Mouse (Mus musculus) thymus, postnatal 4 days (tissue): ENCODE measurements around the gene Prr19.

ENCODE experiments used
- DNase-seq: peaks from one replicate; pipeline ENCODE4 v3.0.0; 2021

The Prr19 gene

DNA sequence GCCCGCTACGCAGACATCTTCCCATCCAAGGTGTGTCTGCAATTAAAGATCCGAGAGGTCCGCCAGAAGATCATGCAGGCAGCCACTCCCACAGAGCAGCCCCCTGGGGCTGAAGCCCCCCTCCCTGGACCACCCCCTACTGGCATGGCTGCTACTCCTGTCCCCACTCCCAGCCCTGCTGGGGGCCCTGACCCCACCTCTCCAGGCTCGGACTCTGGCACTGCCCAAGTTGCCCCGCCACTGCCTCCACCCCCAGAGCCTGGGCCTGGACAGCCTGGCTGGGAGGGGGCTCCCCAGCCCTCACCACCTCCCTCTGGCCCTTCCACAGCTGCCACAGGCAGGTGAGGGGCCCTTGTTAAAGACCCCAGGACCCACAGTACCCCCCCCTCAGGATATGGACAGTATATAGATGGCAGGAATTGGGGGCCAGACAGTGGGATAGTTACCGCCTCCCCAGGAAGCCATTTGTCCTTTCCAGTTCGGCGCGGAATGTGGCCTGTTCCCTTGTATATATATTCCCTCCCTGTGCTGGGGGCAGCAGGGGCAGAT is 7.9 kb upstream of the Prr19 start:
- DNase-seq, result peak; percentile 12

DNA sequence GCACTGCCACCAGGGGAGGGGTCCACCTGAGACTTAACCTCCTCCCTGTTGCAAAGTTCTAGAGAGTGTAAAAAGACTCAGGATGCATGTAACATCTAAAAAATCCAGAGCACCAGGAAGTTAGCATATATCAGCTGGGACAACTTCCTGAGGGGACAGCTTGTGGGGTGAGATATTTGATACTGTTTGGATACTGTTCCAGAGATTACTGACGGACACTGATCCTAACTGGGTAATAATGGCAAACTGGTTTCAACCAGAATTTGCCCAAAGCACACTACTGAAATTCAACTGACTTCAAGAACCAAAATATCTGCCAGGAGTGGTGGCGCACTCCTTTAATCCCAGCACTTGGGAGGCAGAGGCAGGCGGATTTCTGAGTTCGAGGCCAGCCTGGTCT is 6.7 kb upstream of the Prr19 start:
- DNase-seq, result no peak

DNA sequence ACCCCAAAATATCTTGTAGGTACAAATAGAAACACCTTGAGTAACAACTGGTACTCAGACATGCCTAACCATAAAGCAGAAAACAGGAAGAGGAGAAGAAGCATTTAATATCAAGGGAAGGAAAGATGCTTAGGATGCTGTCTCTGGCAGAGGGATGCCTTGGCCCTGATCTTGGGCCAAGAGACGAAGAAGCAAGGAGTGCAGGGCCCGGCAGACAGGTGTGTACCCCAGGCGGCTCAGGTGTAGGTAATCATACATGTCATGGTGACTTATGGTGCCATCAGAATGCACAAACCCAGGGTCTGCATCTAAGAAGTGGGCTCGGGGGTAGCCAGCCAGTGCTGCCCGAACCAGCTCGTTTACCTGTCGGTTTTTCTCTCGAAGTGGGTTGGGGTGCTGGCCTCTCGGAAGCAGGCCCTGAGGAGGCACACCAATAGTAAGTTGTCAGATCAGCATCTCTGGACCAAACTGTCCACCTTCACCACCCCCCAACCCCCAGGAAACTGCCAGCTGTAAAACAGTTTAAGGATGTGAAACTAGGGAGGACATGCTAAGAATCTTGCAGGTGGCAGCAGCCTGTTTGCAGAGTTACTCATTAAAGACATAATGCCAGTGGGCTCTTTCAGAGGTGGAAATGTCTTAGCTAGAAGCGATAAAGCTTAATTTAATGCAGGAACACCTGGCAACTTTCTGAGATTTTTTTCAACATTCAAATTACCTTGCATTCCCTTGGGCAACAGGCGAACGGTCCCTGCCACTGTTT is 6.1 kb upstream of the Prr19 start:
- DNase-seq, result no peak

DNA sequence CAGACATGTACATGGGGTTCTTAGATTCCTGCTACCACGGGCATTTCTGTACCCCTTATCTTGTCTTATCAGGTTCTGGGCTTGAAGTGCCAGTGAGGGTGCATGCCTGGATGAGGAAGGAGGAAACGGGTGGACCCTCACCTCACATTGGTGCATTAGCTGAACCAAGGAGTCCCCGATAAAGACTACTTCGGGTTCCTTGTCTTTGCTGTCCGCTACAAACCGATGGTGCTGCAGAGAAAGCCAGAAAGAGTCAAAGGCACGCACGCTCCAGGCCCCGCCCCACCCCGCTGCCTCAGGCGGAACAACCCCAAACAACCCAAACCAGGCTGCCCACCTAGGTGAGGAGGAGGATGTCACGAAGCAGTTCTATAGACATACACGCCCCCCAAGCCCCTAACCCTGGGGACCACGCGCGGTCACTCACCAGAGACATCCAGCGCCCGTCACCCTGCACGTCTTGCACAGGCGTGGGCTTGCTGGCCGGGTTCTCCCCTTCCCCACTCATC is 4.2 kb upstream of the Prr19 start:
- peak; percentile 80 for DNase-seq

DNA sequence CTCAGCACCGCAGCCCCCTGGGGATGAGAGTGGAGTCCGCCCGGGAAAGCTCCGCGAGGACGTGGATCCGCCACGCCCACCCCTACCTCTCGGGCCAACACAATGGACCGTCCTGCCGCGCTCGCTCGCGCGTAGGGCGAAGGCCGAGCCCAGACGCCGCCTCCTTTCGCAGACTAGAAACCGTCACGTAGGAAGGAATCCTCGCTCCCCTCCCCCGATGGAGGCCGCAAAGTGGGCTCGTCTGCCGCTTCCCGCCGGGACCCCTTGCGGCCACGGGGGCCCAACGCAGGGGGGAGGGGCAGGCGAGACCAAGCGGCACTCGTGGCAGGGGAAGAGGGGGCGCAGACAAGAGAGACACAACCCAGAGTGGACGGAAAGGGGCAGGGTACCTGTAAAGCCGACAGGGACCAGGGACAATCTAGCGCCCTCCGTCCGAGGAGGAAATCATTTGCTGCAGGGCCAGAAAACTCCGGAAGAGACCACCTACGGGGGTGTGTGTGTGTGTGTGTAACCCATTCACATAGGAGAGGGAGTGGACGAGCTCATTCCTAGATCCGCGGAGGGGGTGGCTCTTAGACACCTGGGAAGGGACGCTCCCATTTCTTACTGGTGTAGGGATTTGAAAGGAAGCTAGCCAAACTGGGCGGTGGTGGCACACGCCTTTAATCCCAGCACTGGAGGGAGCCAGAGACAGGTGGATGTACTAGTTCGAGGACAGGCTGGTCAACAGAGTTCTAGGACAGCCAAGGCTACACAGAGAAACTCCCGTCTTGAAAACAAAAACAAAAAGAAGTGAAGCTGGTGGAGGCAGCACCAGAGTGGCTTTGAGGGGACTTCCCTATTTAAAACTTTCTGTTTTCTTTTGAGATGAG is 3.5 kb upstream of the Prr19 start, which contains the start of gene Pafah1b3:
Gene Pafah1b3, minus strand, starts transcription at position 533 of the 872 bp plus-strand sequence.
- DNase-seq, result peak; percentile 93

DNA sequence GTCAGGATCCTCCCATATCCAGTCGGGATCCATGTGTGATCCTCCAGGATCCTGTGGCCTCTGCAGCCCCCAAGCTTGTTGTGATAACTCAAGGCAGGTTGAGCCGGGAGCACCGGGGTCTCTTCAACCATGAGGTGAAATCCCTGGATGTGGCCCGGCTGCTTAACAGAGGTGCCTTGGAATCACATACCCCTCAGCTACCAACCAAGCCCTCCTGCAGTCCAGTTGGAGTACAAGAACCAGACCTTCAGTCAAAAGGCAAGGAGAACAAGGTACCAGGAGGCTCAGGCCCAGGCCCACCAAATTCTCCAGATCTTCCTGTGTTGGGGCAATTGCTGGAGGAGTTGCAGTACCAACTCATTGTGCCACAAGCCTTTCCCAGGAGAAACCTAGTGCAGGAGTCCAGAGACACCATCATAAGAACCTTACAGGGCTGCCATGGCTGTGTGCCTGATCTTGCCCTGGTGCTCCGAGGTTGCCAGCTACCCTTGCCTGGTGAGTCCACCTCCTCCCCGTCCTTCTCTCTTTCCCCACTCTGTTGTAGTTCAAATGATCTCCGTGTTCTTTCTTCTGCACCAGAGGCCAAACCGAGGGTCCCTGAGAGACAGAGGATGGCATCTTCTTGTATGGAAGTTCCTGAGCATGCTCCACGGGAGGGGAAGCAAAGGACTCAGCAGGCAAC is 1.9 kb downstream of the Prr19 start:
- no peak for DNase-seq

DNA sequence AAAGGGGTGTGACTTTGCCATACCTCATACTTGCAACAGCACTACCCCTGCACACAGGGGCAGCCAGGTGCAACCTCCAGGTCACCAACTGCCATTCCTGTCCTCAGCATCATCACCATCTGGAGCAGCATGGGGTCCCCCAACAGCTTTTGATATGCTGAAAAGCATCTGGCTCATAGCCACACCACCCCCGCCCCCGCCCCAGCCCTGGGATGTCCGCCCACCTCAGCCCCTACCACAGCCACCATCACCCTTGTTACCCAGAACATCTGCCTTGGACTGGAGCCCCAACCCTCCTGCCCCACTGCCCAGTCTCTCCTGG is 2.4 kb downstream of the Prr19 start:
- DNase-seq, result no peak

DNA sequence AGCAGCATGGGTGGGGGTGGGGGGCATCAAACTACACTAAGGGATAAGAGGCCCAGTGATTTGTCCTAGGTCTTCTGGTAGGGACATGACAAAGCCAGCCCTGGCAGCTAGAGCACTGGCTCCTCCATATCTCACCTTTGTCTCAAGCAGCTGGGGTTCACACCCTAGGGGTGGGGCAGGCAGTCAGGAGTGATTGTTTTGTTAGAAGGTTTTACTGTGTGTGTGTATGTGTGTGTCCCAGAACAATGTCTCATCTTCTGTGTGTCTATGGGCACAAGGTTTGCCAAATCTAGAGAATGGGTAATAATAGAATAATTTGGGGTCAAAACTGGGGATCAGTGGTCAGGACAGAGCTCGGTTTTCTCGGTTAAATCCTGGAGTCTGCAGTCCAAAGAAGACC is 4.3 kb downstream of the Prr19 start:
- DNase-seq, result no peak

DNA sequence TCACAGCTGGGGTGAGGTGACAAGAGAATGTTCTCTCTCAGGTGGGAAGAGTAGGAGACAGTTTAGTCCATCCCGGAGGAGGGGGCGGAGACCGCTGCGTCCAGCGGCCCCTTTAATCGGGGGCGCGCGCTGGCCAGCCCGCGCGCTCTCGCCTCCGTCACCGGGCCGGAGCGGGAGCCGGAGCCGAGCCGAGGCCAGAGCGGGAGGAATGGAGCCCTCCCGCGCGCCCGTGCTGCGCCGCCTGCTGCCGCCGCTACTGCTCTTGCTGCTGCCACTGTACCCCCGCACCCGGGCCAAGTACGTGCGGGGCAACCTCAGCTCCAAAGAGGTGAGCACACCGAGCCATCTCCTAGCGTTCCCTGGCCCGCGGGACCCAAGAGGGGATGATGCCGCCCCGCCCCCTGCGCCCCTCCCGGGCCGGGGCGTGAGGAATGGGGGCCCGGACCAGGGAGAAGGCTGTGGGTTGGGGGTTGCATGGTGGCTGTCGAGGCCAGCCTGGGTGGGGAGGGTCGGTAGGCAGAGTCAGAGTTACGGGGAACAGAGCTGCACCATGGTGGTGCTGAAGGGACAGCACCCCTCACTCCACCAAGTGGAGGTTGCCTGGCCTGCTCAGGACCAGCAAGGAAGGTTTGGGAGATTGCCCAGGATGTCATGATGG is 4.9 kb downstream of the Prr19 start, which contains the start of gene Tmem145:
Gene Tmem145, plus strand, starts transcription at position 151 of the 658 bp plus-strand sequence.
- DNase-seq, result peak; percentile 70

DNA sequence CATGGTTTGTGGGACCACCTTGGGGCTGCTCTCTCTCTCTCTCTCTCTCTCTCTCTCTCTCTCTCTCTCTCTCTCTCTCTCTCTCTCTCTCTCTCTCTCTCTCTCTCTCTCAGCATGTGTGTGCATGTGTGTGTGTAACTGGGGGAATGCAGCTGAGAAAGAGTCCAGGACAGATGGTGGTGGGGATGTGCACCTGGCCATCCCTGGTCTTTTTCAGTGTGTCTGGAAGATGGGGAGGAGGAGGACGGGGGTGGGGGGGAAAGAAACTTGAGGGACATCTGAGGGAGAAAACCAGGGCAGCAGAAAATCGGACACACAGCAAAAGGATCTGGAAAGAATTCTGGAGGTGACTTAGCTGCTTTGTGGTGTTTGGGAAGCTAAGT is 5.4 kb downstream of the Prr19 start:
- no peak for DNase-seq

DNA sequence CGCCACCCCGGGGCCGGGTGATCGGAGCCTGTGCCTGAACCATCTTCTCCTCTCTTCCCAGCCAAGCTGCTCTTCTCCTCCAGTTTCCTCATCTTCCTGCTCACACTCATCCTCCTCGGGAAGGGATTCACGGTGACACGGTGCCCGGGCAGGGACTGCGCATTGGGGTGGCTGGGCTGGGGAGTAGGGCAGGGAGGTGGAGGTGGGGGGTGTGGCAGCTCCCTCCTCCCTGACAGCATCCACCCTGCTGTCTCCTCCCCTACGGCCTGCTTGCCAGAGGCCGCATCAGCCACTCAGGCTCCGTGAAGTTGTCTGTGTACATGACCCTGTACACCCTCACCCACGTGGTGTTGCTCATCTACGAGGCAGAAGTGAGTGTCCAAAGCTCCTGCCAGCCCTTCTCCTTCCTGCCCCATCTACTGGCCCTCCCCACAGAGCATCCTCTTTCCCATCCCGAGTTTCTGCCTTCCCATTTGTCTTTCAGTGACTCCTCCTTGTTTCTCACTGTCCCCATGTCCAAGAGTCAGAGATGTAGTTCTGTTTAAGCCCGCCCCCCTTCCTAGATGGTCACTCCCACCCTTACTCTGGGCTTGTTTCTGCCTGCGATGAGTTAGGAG is 7.6 kb downstream of the Prr19 start:
- no peak for DNase-seq

DNA sequence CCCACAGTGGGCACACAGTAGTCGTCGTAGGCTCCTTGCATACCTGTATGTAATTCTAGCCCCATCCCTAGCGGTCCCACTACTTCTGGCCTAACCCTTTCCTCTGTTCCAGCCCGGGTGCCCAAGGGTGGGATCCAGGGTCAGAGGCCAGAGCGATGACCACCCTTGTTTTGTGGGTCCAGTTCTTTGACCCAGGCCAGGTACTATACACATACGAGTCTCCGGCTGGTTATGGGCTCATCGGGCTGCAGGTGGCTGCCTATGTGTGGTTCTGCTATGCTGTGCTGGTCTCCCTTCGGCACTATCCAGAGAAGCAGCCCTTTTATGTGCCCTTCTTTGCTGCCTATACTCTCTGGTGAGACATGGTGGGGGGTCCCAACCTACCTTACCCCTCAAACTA is 8.2 kb downstream of the Prr19 start:
- DNase-seq, result no peak

DNA sequence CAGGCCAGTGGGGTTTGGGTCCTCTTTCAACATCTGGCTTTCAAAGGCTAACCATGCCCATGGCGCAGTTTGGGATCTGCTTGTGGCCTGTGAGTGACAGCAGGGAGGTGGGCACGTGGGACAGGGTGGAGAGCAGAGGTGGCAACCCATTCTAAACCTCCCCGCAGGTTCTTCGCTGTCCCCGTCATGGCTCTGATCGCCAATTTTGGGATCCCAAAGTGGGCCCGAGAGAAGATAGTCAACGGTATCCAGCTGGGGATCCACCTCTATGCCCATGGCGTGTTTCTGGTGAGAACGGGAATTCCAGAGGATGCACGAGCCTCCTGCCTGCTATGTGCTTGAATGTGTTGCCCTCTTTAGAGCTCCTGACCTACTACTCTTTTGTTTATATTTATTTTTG is 10.0 kb downstream of the Prr19 start:
- DNase-seq, result no peak

DNA sequence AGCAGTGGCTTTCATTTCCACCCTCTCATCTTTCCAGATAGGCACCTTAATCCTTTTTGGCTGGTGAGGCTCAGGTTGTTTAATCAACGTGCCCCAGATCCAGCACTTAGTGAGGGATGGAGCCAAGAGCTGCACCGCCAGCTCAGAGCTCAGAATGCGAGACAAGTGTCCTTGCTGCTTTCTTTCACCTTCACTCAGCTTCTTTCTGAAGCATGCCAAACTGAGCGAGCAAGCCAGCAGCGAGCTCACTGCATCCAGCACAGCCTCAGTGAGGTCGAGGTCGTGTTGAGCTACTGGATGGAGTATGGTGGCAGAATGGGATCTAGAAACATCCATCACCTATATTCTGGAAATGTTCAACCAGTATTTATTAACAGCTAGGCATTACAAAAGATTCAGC is 12.1 kb downstream of the Prr19 start:
- no peak for DNase-seq

DNA sequence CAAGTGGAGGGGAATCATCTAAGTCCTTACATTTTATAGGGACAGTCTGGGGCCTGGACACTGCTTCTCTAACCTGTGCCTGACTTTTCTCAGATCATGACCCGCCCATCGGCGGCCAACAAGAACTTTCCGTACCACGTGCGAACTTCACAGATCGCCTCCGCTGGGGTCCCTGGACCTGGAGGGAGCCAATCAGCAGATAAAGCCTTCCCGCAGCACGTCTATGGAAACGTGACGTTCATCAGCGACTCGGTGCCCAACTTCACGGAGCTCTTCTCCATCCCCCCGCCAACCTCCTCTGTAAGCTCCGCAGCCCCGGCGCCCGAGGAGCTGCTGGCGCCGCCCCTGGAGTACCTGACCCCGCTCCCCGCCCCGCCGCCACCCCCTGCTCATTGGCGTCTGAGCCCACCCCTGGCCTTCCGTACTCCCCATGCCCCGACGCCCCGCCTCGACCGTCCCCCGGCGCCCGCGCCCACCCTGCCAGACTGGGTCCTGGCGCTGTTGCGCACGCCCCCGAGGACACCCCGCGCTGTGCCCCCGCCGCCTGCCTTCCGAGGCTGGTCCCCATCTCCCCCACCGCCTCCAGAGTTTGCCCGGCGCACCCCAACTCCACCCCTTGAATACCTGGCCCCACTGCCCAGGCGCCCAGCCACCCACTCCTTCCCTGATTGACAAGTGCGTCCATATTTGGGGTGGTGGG is 13.5 kb downstream of the Prr19 start:
- DNase-seq, result peak; percentile 38

DNA sequence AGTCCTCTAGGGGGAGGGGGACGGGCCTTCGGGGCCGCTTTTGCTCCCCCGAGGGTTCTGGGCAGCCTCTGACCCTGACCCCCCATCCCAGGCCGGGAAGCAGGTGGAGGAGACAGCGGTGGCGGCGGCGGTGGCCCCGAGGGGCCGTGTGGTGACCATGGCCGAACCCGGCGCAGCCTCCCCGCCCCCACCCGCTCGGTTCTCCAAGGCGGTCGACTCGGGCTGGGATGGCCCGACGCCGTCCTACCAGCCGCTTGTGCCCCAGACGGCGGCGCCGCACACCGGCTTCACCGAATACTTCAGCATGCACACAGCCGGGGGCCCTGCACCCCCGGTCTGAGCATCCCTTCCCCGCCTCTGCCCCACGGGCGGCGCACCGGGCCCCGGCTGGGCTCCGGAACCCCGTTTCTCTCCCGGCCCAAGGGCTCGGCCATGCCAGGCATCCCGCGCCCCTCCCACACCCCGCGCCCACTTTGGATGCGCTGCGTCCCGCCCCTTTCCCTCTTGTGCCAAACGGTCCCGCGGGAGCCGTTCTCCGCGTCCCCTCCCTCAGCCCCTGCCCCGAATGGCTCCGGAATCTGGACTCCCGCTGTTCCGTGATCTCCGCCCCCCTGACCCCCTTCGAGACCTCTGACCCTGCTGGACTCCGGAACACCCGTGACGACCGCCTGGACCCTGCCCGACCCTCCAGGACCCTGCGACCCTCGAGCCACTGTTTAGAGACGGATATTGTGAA is 14.3 kb downstream of the Prr19 start:
- DNase-seq, result peak; percentile 42

DNA sequence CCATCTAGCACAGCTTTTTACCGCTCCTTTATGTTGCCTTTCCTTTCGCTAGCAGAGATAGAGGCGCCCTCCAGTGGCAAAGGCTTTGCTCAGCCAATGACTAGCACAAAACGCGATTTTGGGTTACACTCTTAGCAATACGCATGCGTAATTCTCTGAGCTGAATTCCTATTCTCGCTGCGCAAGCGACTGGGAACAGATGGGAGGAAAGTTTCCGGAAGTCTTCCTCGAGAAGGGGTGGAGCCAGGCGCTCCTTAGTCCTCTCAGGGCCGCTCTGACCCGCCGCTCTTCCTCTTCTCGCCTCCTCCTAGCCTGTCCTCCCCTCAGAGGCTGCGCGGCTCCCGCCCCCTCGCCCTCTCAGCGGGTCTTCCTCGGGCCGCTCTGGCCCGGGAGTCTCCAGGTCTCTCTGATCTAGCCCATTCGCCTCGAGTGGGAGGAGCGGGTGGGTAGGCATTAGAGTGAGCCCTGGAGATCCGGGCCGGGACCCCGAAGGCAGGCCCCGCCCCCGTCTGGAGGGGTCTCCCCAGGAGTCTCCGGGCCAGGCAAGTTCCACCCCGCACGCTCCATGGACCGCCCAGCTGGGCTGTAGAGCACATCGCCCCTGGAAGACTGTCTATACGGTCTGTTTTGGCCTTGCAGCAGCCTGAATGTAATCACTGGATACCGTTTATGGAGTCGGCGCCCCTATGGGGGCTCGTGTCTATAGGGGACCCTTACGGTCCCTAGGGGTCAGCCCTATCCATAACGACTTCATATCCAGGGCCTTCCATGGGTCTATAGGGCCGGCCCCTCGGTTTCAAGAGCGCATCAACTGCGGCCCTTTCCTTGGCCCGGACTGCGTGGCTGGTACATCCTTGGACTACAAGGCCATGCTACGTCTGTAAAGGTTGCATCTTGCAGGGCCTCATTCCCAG is 15.6 kb downstream of the Prr19 start, which contains the start of gene Megf8:
Gene Megf8, plus strand, starts transcription at position 633 of the 914 bp plus-strand sequence.
- DNase-seq, result peak; percentile 96

DNA sequence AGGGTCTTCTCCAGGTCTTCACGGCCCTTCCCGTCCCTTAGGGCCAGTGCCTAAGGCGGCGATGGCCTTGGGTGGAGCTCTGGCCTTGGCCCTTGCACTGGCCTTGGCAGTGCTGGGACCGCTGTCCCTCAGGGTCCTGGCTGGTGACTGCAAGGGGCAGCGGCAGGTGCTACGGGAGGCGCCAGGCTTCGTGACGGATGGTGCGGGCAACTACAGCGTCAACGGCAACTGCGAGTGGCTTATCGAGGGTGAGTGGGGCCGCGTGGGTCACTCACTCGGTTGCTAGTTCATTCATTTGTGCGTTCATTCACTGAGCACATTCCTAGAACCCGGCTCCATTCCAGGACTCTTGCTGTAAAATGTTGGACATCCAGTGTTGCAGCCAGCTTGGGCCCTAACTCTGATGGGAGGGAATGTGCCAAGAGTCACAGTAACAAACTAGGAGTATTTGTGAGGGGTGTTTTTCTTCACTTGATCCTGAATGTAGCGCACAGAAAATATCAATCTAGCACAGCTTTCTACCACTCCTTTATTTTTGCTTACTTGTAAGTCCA is 16.3 kb downstream of the Prr19 start:
- no peak for DNase-seq

DNA sequence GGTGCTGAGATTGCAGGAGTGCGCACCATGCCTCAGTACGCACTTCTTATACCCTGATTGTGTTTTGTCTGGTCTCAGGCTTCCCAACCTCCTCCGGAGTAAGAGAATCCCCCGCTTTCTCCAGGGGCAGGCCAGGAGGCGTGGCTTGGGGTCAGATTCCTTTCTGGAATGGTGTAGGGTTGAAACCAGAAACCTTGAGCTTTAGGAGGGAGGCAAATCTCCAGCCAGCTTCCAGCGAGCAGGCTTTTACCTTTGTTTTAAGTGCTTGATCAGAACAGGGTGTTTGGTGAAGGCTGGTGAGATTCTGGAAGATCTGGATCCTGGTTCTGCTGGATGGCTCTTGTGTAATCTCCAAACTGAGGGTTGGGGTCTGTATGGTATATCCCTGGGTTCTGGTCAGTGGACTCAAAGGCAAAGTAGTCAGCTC is 20.9 kb downstream of the Prr19 start:
- no peak for DNase-seq
